Mouse (Mus musculus): ENCODE results near the gene Tm4sf19.

DNA sequence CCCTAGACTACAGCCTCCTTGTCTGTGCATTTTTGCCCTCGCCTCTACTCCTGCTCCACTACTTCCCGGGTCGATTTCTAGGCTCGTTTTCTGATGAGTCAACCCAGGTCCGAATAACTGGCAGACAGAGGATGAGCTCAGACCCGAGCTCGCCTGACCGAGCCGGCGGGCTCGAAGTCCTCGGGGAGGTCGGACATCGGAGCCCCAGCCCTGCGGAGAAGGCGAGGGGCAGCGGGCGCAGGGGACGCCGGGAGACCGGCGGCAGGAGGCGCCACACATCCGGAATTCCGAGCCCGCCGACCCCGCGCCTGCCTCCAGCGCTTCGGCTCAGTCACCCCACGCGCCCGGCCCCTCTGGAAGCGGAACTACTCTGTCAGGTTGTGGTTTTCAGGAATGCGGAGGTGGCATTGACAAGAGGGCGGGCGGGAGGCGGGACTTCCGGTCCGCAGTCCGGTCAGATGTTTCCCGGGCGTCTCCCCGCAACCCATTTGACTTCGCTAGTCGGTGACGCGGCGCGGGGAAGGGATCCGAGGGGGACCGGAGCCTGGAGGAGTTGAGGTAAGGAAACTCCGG lies 30.3 kb downstream of the Tm4sf19 start, which contains the start of gene Pcyt1a:
- TF ChIP-seq CTCF (IDR thresholded peaks at IDR 0.05; ENCODE audit: extremely low read depth, insufficient read depth, low read length) (no peak), POLR2A (IDR thresholded peaks at IDR 0.05; ENCODE audit: extremely low read depth, insufficient read depth, low read length) (peak; percentile 72)

Data from cortical plate, adult 2 months (tissue).